Comparison of ENCODE assay signal across 20 mouse cellular contexts in the genomic region with DNA sequence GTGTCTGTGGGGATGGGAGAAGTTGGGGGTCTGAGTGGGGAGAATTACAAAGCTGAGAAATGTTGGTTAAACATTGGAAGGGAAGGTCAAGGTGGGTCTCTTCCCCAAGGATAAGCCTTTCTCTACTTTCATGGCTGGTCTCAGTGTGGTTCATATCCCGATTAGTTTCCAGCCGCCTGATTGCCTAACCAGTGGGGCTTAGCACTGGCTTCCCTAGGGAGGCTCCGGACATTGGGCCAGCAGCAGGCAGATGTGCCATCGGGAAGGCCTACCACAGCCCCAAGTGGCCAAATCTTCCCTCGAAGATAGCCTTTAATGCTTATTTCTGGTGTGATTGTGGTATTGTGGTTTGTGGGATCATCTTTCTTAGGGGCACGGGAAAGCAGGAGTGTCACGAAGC. TPM values are rescaled to one million over a fixed set of nuclear protein-coding genes. Genes with fewer than 3 reads are reported as not detected.
"Had no signal": no experiment of that assay in that cellular context is flagged by ENCODE, and none has a peak within 500 bp of the region (broad histone marks: within the 10 kb centered on the region; RNA-seq: fewer than 3 reads in every experiment).

No protein-coding gene starts in this region.

- H3K4me3 ChIP-seq: left cerebral cortex, adult 2 months; liver, embryonic 15.5 days; midbrain, embryonic 13.5 days; neural tube, embryonic 15.5 days had no signal

- H3K36me3 ChIP-seq: neural tube, embryonic 15.5 days had no signal

- H3K27ac ChIP-seq: kidney, postnatal 0 days; left cerebral cortex, adult 2 months; liver, embryonic 15.5 days; midbrain, embryonic 13.5 days; neural tube, embryonic 15.5 days had no signal

- H3K4me2 ChIP-seq: liver, embryonic 15.5 days; midbrain, embryonic 13.5 days; neural tube, embryonic 15.5 days had no signal

- H3K9me3 ChIP-seq: liver, embryonic 15.5 days; midbrain, embryonic 13.5 days; neural tube, embryonic 15.5 days had no signal

- H3K9ac ChIP-seq: liver, embryonic 15.5 days; midbrain, embryonic 13.5 days; neural tube, embryonic 15.5 days had no signal

- DNase-seq: kidney, adult 9 months; liver; lung, adult 2 months; lung, postnatal 36 days; right cerebral cortex, adult 18-20 months; right cerebral cortex, postnatal 25 days; thymus, postnatal 14 days had no signal

- H3K27me3 ChIP-seq: liver, embryonic 15.5 days; midbrain, embryonic 13.5 days; neural tube, embryonic 15.5 days had no signal

- ATAC-seq: lung, postnatal 0 days; midbrain, embryonic 13.5 days had no signal

RNA-seq across cellular contexts. Expression of gene Pla2g1b, which starts 46.3 kb away (rescaled TPM):
- total RNA-seq: layer of hippocampus, adult 8-10 months; layer of hippocampus, postnatal 25 days; left cerebral cortex, adult 2 months; left cerebral cortex, postnatal 14 days; megakaryocyte progenitor cell, adult 5-6 weeks; midbrain, postnatal 0 days had no signal
- polyA plus RNA-seq: limb, embryonic 11.5 days; liver, embryonic 15.5 days; midbrain, embryonic 13.5 days; midbrain, postnatal 0 days; neural tube, embryonic 11.5 days had no signal
